8 mouse cellular contexts compared by ENCODE assay signal in the genomic region with DNA sequence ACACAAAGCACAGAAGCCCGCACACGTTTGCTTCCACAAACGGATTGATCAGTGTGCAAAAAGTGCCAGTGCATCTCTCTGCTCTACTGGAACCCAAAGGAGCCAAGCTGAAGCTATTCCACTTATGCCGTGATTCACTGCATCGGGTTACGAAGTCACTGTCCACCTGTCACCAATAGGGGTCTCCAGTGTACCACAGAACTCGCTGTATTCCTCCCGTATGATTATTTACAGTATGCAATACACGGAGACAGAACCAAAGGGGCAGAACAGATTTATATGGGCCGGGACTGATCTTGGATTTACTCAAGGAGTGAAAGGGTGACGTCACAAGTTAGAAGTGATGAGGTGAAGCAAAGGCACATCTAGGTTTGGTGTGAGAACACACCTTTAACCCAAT.
DNase-seq lines count a peak whose midpoint lies in the region; ATAC-seq and TF ChIP-seq lines count a peak whose summit lies in the region.

No protein-coding gene starts in this region.

- ATAC-seq in embryonic facial prominence, embryonic 12.5 days (ENCODE audit: insufficient number of reproducible peaks, insufficient read depth, low FRiP score, low TSS enrichment): 0 out of 2 replicates have a peak, but pooled peaks have one; percentile 47
- peak; percentile 63; the same call in 1 of the 2 replicates for ATAC-seq in midbrain, embryonic 14.5 days (ENCODE audit: low FRiP score, low TSS enrichment)
- peak; percentile 77 for ATAC-seq in stomach, postnatal 0 days (ENCODE audit: low FRiP score, low TSS enrichment)

- H3K4me1 ChIP-seq in embryonic facial prominence, embryonic 12.5 days: 0 out of 2 replicates have a peak, but pooled peaks cover 4% of the 10 kb centered on the region
- H3K4me1 ChIP-seq in midbrain, embryonic 14.5 days (ENCODE audit: control insufficient read depth, insufficient read depth, low read length): peaks cover 22% of the 10 kb centered on the region
- H3K4me1 ChIP-seq in stomach, postnatal 0 days (replicated peaks; ENCODE audit: control insufficient read depth, insufficient read depth): no peaks in the 10 kb centered on the region

- intact Hi-C loops in left cerebral cortex, postnatal 25 days (cut with DNase I): loop anchor here (2.0 to 5.0 kb wide), 2 partner anchors 181 to 594 kb away; no protein-coding TSS in a partner anchor

- H3K27ac ChIP-seq in embryonic facial prominence, embryonic 12.5 days: no peak overlapping the region
- H3K27ac ChIP-seq in midbrain, embryonic 14.5 days (replicated peaks; ENCODE audit: low read depth, low read length): no peak overlapping the region
- no peak overlapping the region for H3K27ac ChIP-seq in stomach, postnatal 0 days (replicated peaks)

- peak; percentile 97 for TF ChIP-seq CTCF in stomach, postnatal 0 days (IDR thresholded peaks at IDR 0.05; ENCODE audit: low read depth)

- 6% methylated on average over 11 of the region's 11 CpGs for WGBS in embryonic facial prominence, embryonic 12.5 days
- WGBS in midbrain, embryonic 14.5 days: 5% methylated on average over 11 of the region's 11 CpGs
- 1% methylated on average over 11 of the region's 11 CpGs for WGBS in stomach, postnatal 0 days

- no peak overlapping the region for H3K9ac ChIP-seq in embryonic facial prominence, embryonic 12.5 days
- H3K9ac ChIP-seq in midbrain, embryonic 14.5 days (replicated peaks; ENCODE audit: low read length): no peak overlapping the region
- H3K9ac ChIP-seq in stomach, postnatal 0 days (ENCODE audit: low read length): no peak overlapping the region

- H3K27me3 ChIP-seq in embryonic facial prominence, embryonic 12.5 days: peaks cover 20% of the 10 kb centered on the region; the same call in 1 of the 2 replicates
- peaks cover 4% of the 10 kb centered on the region; the same call in 1 of the 2 replicates for H3K27me3 ChIP-seq in midbrain, embryonic 14.5 days (ENCODE audit: control insufficient read depth, insufficient read depth, low read length)
- no peaks in the 10 kb centered on the region for H3K27me3 ChIP-seq in stomach, postnatal 0 days (ENCODE audit: control insufficient read depth, insufficient read depth, low read length)

- no peaks in the 10 kb centered on the region for H3K9me3 ChIP-seq in embryonic facial prominence, embryonic 12.5 days
- no peaks in the 10 kb centered on the region for H3K9me3 ChIP-seq in midbrain, embryonic 14.5 days (ENCODE audit: control insufficient read depth, low read length)
- H3K9me3 ChIP-seq in stomach, postnatal 0 days (ENCODE audit: control insufficient read depth, low read length): no peaks in the 10 kb centered on the region

- DNase-seq in 416B (ENCODE audit: low read depth): peak; percentile 66
- peak; percentile 70 for DNase-seq in adrenal gland, postnatal 14 days
- peak; percentile 32 for DNase-seq in heart, adult 8-10 months (ENCODE audit: low spot score)
- peak; percentile 65 for DNase-seq in kidney, adult 18-20 months
- DNase-seq in left cerebral cortex, postnatal 25 days (ENCODE audit: low spot score in 2 of 2): peak; percentile 73 to 85
- peak; percentile 93 for DNase-seq in midbrain, embryonic 14.5 days
- peak; percentile 64 for DNase-seq in stomach, postnatal 0 days (ENCODE audit: low spot score)

- H3K36me3 ChIP-seq in embryonic facial prominence, embryonic 12.5 days: no peaks in the 10 kb centered on the region
- no peaks in the 10 kb centered on the region for H3K36me3 ChIP-seq in midbrain, embryonic 14.5 days (ENCODE audit: control insufficient read depth, insufficient read depth, low read length)
- H3K36me3 ChIP-seq in stomach, postnatal 0 days (ENCODE audit: control insufficient read depth, insufficient read depth, low read length): no peaks in the 10 kb centered on the region

- H3K4me2 ChIP-seq in embryonic facial prominence, embryonic 12.5 days (replicated peaks): no peak overlapping the region
- H3K4me2 ChIP-seq in midbrain, embryonic 14.5 days (ENCODE audit: low read length): no peak overlapping the region
- no peak overlapping the region for H3K4me2 ChIP-seq in stomach, postnatal 0 days (replicated peaks; ENCODE audit: low read depth)

- TF ChIP-seq EP300 in stomach, postnatal 0 days (optimal IDR thresholded peaks at IDR 0.05): no peak

- H3K4me3 ChIP-seq in embryonic facial prominence, embryonic 12.5 days: no peak overlapping the region
- no peak overlapping the region for H3K4me3 ChIP-seq in midbrain, embryonic 14.5 days (replicated peaks; ENCODE audit: low read depth, low read length)
- no peak overlapping the region for H3K4me3 ChIP-seq in stomach, postnatal 0 days (ENCODE audit: low read depth, low read length)

Comparison
In these comparisons a context has a peak if more than half of its experiments do, and no peak if none do; other contexts are left out.
1. DNase-seq: peak in every context shown above with its lines; median percentile 93 in midbrain, embryonic 14.5 days; 79 in left cerebral cortex, postnatal 25 days; 70 in adrenal gland, postnatal 14 days; 66 in 416B; 65 in kidney, adult 18-20 months; 64 in stomach, postnatal 0 days; 32 in heart, adult 8-10 months.